Mouse (Mus musculus): ENCODE measurements at regions not wholly inside any gene's neighbourhood (a gene's known extent, or its start where the extent isn't known, plus 50 kb on each side); places are given as distances from the start of the nearest gene placed in this dataset.
"Not testable (repeated sequence)": the region's sequence is repeated elsewhere in the genome, so short reads cannot be mapped to it uniquely, and the experiment has no call there.

GRCm38 (mm10) chr8:20812164-20812872 lies 80.2 kb upstream of the Defb33 start:
- DNase-seq: peak; percentile 15
- intact Hi-C loops (cut with DNase I); H3K27ac ChIP-seq; H3K4me3 ChIP-seq: not testable (repeated sequence)

- DNase-seq; H3K27ac ChIP-seq; intact Hi-C loops (cut with DNase I); H3K4me3 ChIP-seq: not testable (repeated sequence)
These were observed 79.0 kb upstream of the Defb33 start for GRCm38 (mm10) chr8:20813493-20813892.

GRCm38 (mm10) chr8:20822434-20822833 lies 70.0 kb upstream of the Defb33 start:
- H3K4me3 ChIP-seq; intact Hi-C loops (cut with DNase I): not testable (repeated sequence)

GRCm38 (mm10) chr8:20823219-20823618 lies 69.2 kb upstream of the Defb33 start:
- H3K27ac ChIP-seq; intact Hi-C loops (cut with DNase I); H3K4me3 ChIP-seq: not testable (repeated sequence)
- DNase-seq: peak; percentile 14

More at GRCm38 (mm10) chr8:20822434-20822833, 70.0 kb upstream of the Defb33 start:
- DNase-seq: peak; percentile 19
- H3K27ac ChIP-seq: not testable (repeated sequence)

- H3K4me3 ChIP-seq; H3K27ac ChIP-seq; DNase-seq; intact Hi-C loops (cut with DNase I): not testable (repeated sequence)
These were observed 53.0 kb upstream of the Defb33 start for GRCm38 (mm10) chr8:20839481-20839880.

Data from gastrocnemius, adult 2 months (tissue).